Mouse (Mus musculus) E14TG2a.4 (cell line): ENCODE measurements around the gene Rabac1.
A peak's percentile ranks its signal among the peaks of the same experiment; 100 is the strongest.

Source experiments
- H3K27me3 ChIP-seq: 2 replicates; pipeline ENCODE4 v1.6.1; 2014; ENCODE audit warnings: low read length, control low read depth; ENCODE audit not compliant: insufficient read depth
- H3K36me3 ChIP-seq: 2 replicates; pipeline ENCODE4 v1.6.1; 2014; ENCODE audit warnings: low read length, control low read depth; ENCODE audit not compliant: insufficient read depth
- H3K4me1 ChIP-seq: replicated peaks from 2 replicates; pipeline ENCODE4 v1.6.1; 2014; ENCODE audit warnings: low read depth, low read length, control low read depth
- H3K4me3 ChIP-seq: replicated peaks from 2 replicates; pipeline ENCODE4 v1.5.1; 2014; ENCODE audit warnings: mild to moderate bottlenecking, low read length
- H3K9me3 ChIP-seq: 2 replicates; pipeline ENCODE4 v1.6.1; 2014; ENCODE audit warnings: low read length, control low read depth
- CTCF ChIP-seq: conservative IDR thresholded peaks from 2 replicates; pipeline ENCODE4 v1.5.1; 2014; ENCODE audit warnings: low read length
- NANOG ChIP-seq: IDR thresholded peaks from 2 replicates; pipeline ENCODE4 v1.6.1; 2014; ENCODE audit warnings: borderline replicate concordance, low read length, mixed read lengths
- POU5F1 ChIP-seq: IDR thresholded peaks from 2 replicates; pipeline ENCODE4 v1.6.1; 2014; ENCODE audit warnings: low read length, borderline replicate concordance

Rabac1 gene

GRCm38 (mm10) chr7:24953966-24954365 is 18.6 kb downstream of the Rabac1 start:
- TF ChIP-seq POU5F1 (no peak), NANOG (no peak), CTCF (no peak)

GRCm38 (mm10) chr7:24949958-24950623 is 22.5 kb downstream of the Rabac1 start:
- TF ChIP-seq POU5F1 (no peak), NANOG (no peak), CTCF (peak; percentile 91)
- H3K9me3 ChIP-seq: no peaks in the 10 kb centered on the region
- no peak overlapping the region; the same call in 1 of the 2 replicates for H3K4me3 ChIP-seq
- H3K4me1 ChIP-seq: peaks cover 74% of the 10 kb centered on the region
- H3K36me3 ChIP-seq: no peaks in the 10 kb centered on the region
- peaks cover 97% of the 10 kb centered on the region for H3K27me3 ChIP-seq

More at GRCm38 (mm10) chr7:24953966-24954365, 18.6 kb downstream of the Rabac1 start:
- Histone ChIP-seq H3K4me3 (peak overlapping the region; percentile 29; the same call in 1 of the 2 replicates), H3K36me3 (no peaks in the 10 kb centered on the region), H3K27me3 (peaks cover 82% of the 10 kb centered on the region), H3K4me1 (peaks cover 51% of the 10 kb centered on the region), H3K9me3 (peaks cover 3% of the 10 kb centered on the region; the same call in 1 of the 2 replicates)

- Histone ChIP-seq H3K4me3 (no peak overlapping the region), H3K36me3 (no peaks in the 10 kb centered on the region), H3K4me1 (peaks cover 74% of the 10 kb centered on the region), H3K9me3 (no peaks in the 10 kb centered on the region), H3K27me3 (peaks cover 99% of the 10 kb centered on the region)
- TF ChIP-seq NANOG (no peak), POU5F1 (no peak), CTCF (no peak)
These were observed 23.8 kb downstream of the Rabac1 start for GRCm38 (mm10) chr7:24948774-24949173.

GRCm38 (mm10) chr7:24947316-24948048 is 25.1 kb downstream of the Rabac1 start:
- peaks cover 81% of the 10 kb centered on the region for H3K4me1 ChIP-seq
- H3K27me3 ChIP-seq: peaks cover 100% of the 10 kb centered on the region
- no peaks in the 10 kb centered on the region for H3K36me3 ChIP-seq
- H3K4me3 ChIP-seq: peak overlapping the region; percentile 23; the same call in 1 of the 2 replicates
- no peaks in the 10 kb centered on the region for H3K9me3 ChIP-seq
- TF ChIP-seq CTCF: no peak
- no peak for TF ChIP-seq POU5F1
- peak; percentile 90 for TF ChIP-seq NANOG

GRCm38 (mm10) chr7:24944257-24944950 is 28.1 kb downstream of the Rabac1 start, which contains the start of gene Gm4881:
TSS of gene Gm4881 (minus strand) at chr7:24944494.
- H3K27me3 ChIP-seq: peaks cover 99% of the 10 kb centered on the region
- H3K4me1 ChIP-seq: peaks cover 66% of the 10 kb centered on the region
- TF ChIP-seq POU5F1 (no peak), NANOG (no peak)
- no peaks in the 10 kb centered on the region for H3K36me3 ChIP-seq
- peak within 1 kb of the TSS; percentile 73 for H3K4me3 ChIP-seq
- no peaks in the 10 kb centered on the region for H3K9me3 ChIP-seq

- Histone ChIP-seq H3K36me3 (no peaks in the 10 kb centered on the region), H3K4me3 (peak overlapping the region; percentile 73), H3K9me3 (no peaks in the 10 kb centered on the region), H3K4me1 (peaks cover 64% of the 10 kb centered on the region), H3K27me3 (peaks cover 99% of the 10 kb centered on the region)
- TF ChIP-seq POU5F1 (no peak), NANOG (no peak), CTCF (no peak)
These were observed 28.9 kb downstream of the Rabac1 start for GRCm38 (mm10) chr7:24943641-24944040.

- TF ChIP-seq POU5F1 (no peak), NANOG (no peak), CTCF (no peak)
These were observed 40.9 kb downstream of the Rabac1 start for GRCm38 (mm10) chr7:24931651-24932050.

GRCm38 (mm10) chr7:24930475-24930874 is 42.1 kb downstream of the Rabac1 start:
- Histone ChIP-seq H3K27me3 (peaks cover 61% of the 10 kb centered on the region), H3K9me3 (no peaks in the 10 kb centered on the region), H3K36me3 (peaks cover 17% of the 10 kb centered on the region), H3K4me3 (no peak overlapping the region), H3K4me1 (peaks cover 64% of the 10 kb centered on the region)
- TF ChIP-seq NANOG: no peak
- no peak for TF ChIP-seq CTCF
- no peak for TF ChIP-seq POU5F1

More at GRCm38 (mm10) chr7:24931651-24932050, 40.9 kb downstream of the Rabac1 start:
- Histone ChIP-seq H3K4me1 (peaks cover 63% of the 10 kb centered on the region), H3K27me3 (peaks cover 69% of the 10 kb centered on the region), H3K9me3 (no peaks in the 10 kb centered on the region), H3K4me3 (peak overlapping the region; percentile 17; the same call in 1 of the 2 replicates), H3K36me3 (peaks cover 7% of the 10 kb centered on the region)
